Mouse (Mus musculus): Measurements from ENCODE around the gene Sgk1.

Sgk1 gene

DNA sequence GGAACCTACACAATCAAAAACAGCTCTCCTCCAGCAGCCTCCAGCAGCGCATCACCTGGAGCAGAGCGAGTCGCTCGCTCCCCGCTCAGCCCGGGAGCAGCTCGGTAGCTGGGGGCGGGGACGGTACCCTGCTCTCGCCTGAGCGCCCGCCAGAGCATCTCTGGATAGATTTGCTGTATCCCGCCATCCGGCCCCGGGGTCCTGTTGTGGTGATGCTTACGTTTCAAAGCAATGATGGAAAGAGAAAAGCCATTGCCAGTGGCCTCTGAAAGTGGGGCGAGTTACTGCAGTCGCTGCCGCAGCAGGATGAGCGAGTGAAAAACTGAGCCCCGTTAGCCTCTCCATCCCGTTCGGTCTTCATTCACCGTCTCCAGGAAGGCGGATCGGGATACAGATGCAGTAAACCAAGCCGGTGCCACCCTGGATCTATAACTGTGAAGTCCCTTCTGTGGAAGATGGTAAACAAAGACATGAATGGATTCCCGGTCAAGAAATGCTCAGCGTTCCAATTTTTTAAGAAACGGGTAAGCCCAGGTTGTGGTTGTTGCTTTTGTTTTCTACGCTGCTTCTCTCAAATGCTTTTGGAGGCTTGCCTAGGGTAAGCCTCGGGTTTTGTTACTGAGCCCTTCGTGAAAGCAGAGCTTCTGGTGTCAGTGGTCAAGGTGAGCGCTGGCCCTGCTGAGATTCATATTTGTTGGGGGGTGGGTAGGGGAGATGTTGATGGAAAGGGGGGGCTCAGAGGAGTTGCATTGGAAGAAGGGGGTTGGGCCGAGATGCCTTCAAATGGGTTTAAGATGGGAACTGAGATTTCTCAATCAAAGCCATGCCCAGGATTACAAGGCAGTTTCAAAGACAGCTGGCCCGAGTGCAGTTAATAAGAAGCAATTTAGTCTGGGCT, at the start of gene Sgk1:
TSS of gene Sgk1 (plus strand) at position 1 of the 898 bp plus-strand sequence.
- in situ Hi-C loops (cut with MseI, MboI) = no loop called here

- in situ Hi-C loops (cut with MseI, MboI) = no loop called here
These were observed 49.7 kb upstream of the Sgk1 start for GRCm38 (mm10) chr10:21832282-21832681.

GRCm38 (mm10) chr10:21833757-21834156, 48.2 kb upstream of the Sgk1 start:
- in situ Hi-C loops (cut with MseI, MboI) = no loop called here

GRCm38 (mm10) chr10:21835077-21835476, 46.9 kb upstream of the Sgk1 start:
- in situ Hi-C loops (cut with MseI, MboI) = no loop called here

DNA sequence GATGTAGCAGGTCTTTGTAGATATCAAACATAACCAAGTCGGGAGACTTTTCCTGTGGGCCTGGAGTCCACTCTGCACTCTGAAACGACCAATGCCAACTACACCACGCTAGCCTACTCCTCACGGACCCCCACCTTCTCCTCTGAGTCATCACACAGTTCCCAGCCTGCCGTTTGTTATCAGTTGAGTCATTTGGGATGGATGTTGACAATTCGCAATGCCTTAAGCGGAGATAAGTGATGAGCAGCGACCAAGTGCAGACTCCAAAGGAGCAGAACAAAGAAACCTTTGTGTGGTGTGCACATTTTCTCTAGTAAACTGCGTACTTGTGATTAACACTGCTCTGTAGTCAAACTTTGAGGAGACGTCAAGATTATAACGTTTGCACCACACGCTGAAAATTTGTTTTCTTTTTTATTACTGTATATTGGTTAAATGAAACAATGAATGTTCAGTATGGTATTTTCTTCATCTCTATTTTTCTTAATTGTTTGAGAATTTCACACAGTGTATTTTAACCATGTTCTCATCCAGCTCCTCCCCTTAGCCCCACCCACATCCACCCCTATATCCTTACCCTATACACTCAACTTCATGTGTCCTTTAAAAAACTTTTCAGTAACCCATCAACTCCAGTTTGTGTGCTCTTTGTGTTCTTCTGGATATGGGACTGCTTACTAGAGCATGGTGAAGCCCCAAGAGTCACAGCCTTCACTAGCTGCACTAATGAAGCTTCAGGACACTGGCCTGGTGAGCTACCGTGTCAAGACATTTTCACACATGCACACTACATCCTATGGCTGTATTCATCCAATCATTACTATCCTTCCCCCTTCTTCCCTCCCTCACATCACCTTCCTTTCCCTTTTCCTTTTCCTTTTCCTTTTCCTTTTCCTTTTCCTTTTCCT, 42.5 kb upstream of the Sgk1 start:
- in situ Hi-C loops (cut with MseI, MboI) = no loop called here

- in situ Hi-C loops (cut with MseI, MboI) = no loop called here
These were observed 38.7 kb upstream of the Sgk1 start for GRCm38 (mm10) chr10:21843326-21843725.

- in situ Hi-C loops (cut with MseI, MboI) = no loop called here
These were observed 38.1 kb upstream of the Sgk1 start for GRCm38 (mm10) chr10:21843861-21844260.

DNA sequence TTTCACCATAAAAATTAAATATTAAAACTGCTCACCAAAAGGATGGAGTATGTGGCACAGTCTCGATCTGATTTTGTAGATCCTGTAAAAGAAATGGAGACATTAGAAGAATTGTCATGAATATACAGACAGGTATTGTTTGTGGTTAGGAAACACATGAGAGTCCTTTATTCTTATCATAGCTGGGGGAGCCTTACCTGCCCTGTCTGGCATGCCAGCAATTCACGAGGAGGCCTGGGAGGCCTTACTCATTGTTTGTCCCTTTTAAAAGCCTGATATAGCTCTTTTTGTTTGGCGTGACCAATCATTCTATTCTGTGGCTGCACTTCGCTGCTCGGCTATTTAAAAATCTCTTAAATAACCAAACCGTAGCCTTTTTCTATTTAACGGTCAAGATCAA, 37.6 kb upstream of the Sgk1 start:
- in situ Hi-C loops (cut with MseI, MboI) = no loop called here

- in situ Hi-C loops (cut with MseI, MboI) = no loop called here
These were observed 36.2 kb upstream of the Sgk1 start for GRCm38 (mm10) chr10:21845601-21846282.

- in situ Hi-C loops (cut with MseI, MboI) = no loop called here
These were observed 35.6 kb upstream of the Sgk1 start for GRCm38 (mm10) chr10:21846366-21846765.

GRCm38 (mm10) chr10:21847026-21847820, 34.8 kb upstream of the Sgk1 start:
- in situ Hi-C loops (cut with MseI, MboI) = no loop called here

- in situ Hi-C loops (cut with MseI, MboI) = no loop called here
These were observed 33.9 kb upstream of the Sgk1 start for GRCm38 (mm10) chr10:21847931-21848670.

DNA sequence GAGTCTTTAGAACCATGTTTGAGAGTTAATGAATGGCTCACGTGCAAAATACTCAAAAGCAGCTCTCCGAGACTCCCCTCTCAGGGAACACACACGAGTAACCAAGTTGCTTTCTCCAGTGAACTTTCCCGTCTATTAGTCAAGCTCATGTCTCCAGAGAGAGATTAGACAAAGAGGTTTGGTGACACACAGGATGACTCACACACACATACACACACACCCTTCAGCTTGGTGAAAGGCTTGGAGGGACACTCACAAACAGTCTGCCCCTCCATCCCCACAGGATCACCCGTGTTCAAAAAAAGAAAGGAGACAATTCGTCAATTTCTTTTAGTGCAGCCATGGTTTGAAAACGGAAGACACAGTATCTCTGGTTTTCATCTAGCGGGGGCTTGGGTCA, 32.7 kb upstream of the Sgk1 start:
- in situ Hi-C loops (cut with MseI, MboI) = no loop called here

GRCm38 (mm10) chr10:21850330-21850729, 31.7 kb upstream of the Sgk1 start:
- in situ Hi-C loops (cut with MseI, MboI) = no loop called here

- in situ Hi-C loops (cut with MseI, MboI) = no loop called here
These were observed 28.9 kb upstream of the Sgk1 start for GRCm38 (mm10) chr10:21853122-21853521.

DNA sequence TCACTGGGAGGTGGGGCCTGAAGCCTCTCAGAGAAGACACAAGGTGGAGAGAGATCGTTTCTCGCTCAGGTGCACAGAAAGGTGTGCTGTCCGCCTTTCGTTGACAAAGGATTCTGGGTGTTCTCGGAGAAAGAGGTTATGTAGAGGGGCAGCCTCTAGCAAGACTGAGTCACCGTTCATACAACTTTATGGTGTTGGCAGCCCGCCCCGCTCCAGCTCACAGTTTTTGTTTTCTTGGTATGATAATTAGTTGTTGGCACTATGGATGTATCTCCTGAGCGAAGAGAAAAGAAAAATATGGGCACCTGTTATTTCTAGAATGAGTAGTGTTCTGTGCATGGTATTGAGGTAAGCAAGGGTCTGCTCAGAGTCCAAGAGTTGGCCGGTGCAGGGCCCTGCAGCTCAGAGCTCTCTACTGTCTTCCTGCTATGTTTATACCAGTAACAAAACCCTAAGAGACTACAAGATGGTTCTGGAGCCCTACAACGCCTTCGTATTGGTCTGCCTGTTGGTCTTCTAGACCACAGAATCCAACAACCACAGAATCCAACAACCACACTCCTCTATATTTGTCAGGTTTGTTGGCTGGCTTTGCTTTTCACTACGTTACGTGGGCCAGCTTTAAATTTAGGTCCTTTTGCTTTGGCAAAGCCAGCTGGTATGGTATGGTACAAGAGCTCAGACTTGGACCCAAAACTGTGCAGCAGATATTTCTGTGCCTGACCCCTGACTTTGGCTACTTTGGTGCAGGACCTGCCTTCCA, 28.2 kb upstream of the Sgk1 start:
- in situ Hi-C loops (cut with MseI, MboI) = no loop called here

- in situ Hi-C loops (cut with MseI, MboI) = no loop called here
These were observed 26.6 kb upstream of the Sgk1 start for GRCm38 (mm10) chr10:21855338-21855737.

DNA sequence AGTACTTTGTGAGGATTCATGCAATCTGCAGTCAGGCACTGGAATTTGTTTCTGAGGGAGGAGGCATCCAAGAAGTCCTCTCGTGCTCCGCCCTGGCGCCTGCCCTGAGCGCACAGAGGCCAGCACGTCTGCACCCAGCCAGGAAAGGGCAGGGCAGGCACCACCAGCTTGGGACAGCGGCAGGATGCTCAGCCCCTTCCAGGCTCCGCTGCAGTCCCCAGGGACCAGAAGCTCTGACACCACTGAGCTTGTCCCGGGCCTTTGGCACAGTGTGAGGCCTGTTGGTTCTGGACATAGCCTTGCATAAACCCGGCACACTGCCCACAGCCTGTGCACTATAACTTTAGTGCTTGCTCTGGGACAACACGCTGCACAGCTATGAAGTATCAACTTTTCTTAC, 24.3 kb upstream of the Sgk1 start:
- in situ Hi-C loops (cut with MseI, MboI) = no loop called here

DNA sequence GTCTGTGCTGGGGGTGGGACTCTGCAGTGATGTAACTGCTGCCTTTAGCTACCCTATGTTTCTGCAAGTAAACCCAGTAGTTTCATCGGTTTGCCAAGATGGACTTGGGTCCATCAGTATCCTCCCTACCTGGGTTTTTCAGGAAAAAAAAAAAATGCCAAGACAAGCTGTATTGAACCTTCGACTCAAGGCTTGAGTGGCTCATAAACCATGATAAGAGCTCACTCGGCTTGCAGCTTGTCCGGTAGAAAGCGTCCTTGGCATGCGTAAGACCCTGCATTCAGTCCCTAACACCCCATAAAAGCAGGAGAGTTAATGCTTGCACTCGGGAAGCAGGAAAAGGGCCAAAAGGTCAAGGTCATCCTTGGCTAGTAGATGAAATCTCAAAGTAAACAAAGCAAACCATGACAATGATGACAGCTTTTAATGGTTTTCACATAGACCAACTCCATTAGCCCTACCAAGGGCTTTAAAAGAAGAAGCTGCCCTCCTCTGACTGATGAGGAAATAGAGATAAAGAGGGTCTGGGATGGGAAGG, 23.5 kb upstream of the Sgk1 start:
- in situ Hi-C loops (cut with MseI, MboI) = no loop called here

All from mouse trophoblast stem cell (cell line).